Mouse (Mus musculus): ENCODE results near the gene Pdxdc1. TPM values are rescaled to one million over a fixed set of nuclear protein-coding genes. Genes with fewer than 3 reads are reported as not detected.

The Pdxdc1 gene
- polyA plus RNA-seq, 1 experiment from 2014 or later = 79.4 TPM

GRCm38 (mm10) chr16:13840056-13840455 is 62.9 kb downstream of the Pdxdc1 start:
- no peak overlapping the region for H3K4me3 ChIP-seq (ENCODE audit: low read depth, low read length)
- WGBS = 93% methylated on average over 7 of the region's 7 CpGs
- DNase-seq (ENCODE audit: low spot score) = no peak
- no peaks in the 10 kb centered on the region for H3K4me1 ChIP-seq (ENCODE audit: control insufficient read depth, insufficient read depth, low read length)
- H3K27me3 ChIP-seq (ENCODE audit: control insufficient read depth, insufficient read depth, low read length) = no peaks in the 10 kb centered on the region
- no peak overlapping the region for H3K9ac ChIP-seq (ENCODE audit: low read length)
- no peak overlapping the region for H3K4me2 ChIP-seq (ENCODE audit: low read depth)
- no peaks in the 10 kb centered on the region for H3K9me3 ChIP-seq (ENCODE audit: control insufficient read depth, low read length)
- no peak overlapping the region for H3K27ac ChIP-seq (ENCODE audit: low read depth, low read length)
- H3K36me3 ChIP-seq (ENCODE audit: control insufficient read depth, insufficient read depth, low read length) = peaks cover 12% of the 10 kb centered on the region
- no peak for ATAC-seq (ENCODE audit: insufficient read depth, low FRiP score, low TSS enrichment)

GRCm38 (mm10) chr16:13834382-13834781 is 68.5 kb downstream of the Pdxdc1 start:
- 94% methylated on average over 5 of the region's 5 CpGs for WGBS
- ATAC-seq (ENCODE audit: insufficient read depth, low FRiP score, low TSS enrichment) (no peak), DNase-seq (ENCODE audit: low spot score) (no peak)
- no peaks in the 10 kb centered on the region for H3K4me1 ChIP-seq (ENCODE audit: control insufficient read depth, insufficient read depth, low read length)
- H3K36me3 ChIP-seq (ENCODE audit: control insufficient read depth, insufficient read depth, low read length) = peaks cover 10% of the 10 kb centered on the region
- no peak overlapping the region for H3K27ac ChIP-seq (ENCODE audit: low read depth, low read length)
- H3K27me3 ChIP-seq (ENCODE audit: control insufficient read depth, insufficient read depth, low read length) = no peaks in the 10 kb centered on the region
- H3K4me3 ChIP-seq (ENCODE audit: low read depth, low read length) = no peak overlapping the region
- no peak overlapping the region for H3K9ac ChIP-seq (ENCODE audit: low read length)
- H3K9me3 ChIP-seq (ENCODE audit: control insufficient read depth, low read length) = no peaks in the 10 kb centered on the region
- no peak overlapping the region for H3K4me2 ChIP-seq (ENCODE audit: low read depth)

GRCm38 (mm10) chr16:13831606-13832005 is 71.3 kb downstream of the Pdxdc1 start:
- H3K36me3 ChIP-seq (ENCODE audit: control insufficient read depth, insufficient read depth, low read length) = peaks cover 6% of the 10 kb centered on the region
- WGBS = 86% methylated on average over 5 of the region's 5 CpGs

GRCm38 (mm10) chr16:13830444-13830843 is 72.5 kb downstream of the Pdxdc1 start:
- no peaks in the 10 kb centered on the region for H3K4me1 ChIP-seq (ENCODE audit: control insufficient read depth, insufficient read depth, low read length)
- ATAC-seq (ENCODE audit: insufficient read depth, low FRiP score, low TSS enrichment) = no peak
- peaks cover 3% of the 10 kb centered on the region for H3K36me3 ChIP-seq (ENCODE audit: control insufficient read depth, insufficient read depth, low read length)
- H3K9me3 ChIP-seq (ENCODE audit: control insufficient read depth, low read length) = no peaks in the 10 kb centered on the region
- WGBS = 86% methylated on average over 10 of the region's 10 CpGs
- no peak overlapping the region for H3K27ac ChIP-seq (ENCODE audit: low read depth, low read length)
- no peak overlapping the region for H3K4me3 ChIP-seq (ENCODE audit: low read depth, low read length)
- no peak overlapping the region for H3K9ac ChIP-seq (ENCODE audit: low read length)
- DNase-seq (ENCODE audit: low spot score) = no peak
- no peak overlapping the region for H3K4me2 ChIP-seq (ENCODE audit: low read depth)
- no peaks in the 10 kb centered on the region for H3K27me3 ChIP-seq (ENCODE audit: control insufficient read depth, insufficient read depth, low read length)

More at GRCm38 (mm10) chr16:13831606-13832005, 71.3 kb downstream of the Pdxdc1 start:
- Histone ChIP-seq H3K4me2 (ENCODE audit: low read depth) (no peak overlapping the region), H3K4me1 (ENCODE audit: control insufficient read depth, insufficient read depth, low read length) (no peaks in the 10 kb centered on the region), H3K27ac (ENCODE audit: low read depth, low read length) (no peak overlapping the region), H3K27me3 (ENCODE audit: control insufficient read depth, insufficient read depth, low read length) (no peaks in the 10 kb centered on the region), H3K9ac (ENCODE audit: low read length) (no peak overlapping the region), H3K4me3 (ENCODE audit: low read depth, low read length) (no peak overlapping the region), H3K9me3 (ENCODE audit: control insufficient read depth, low read length) (no peaks in the 10 kb centered on the region)
- DNase-seq (ENCODE audit: low spot score) (no peak), ATAC-seq (ENCODE audit: insufficient read depth, low FRiP score, low TSS enrichment) (no peak)

GRCm38 (mm10) chr16:13826511-13826910 is 76.4 kb downstream of the Pdxdc1 start:
- no peak overlapping the region for H3K4me3 ChIP-seq (ENCODE audit: low read depth, low read length)
- 87% methylated on average over 4 of the region's 4 CpGs for WGBS
- H3K27me3 ChIP-seq (ENCODE audit: control insufficient read depth, insufficient read depth, low read length) = no peaks in the 10 kb centered on the region
- DNase-seq (ENCODE audit: low spot score) = no peak
- no peak overlapping the region for H3K27ac ChIP-seq (ENCODE audit: low read depth, low read length)
- ATAC-seq (ENCODE audit: insufficient read depth, low FRiP score, low TSS enrichment) = no peak
- no peaks in the 10 kb centered on the region for H3K9me3 ChIP-seq (ENCODE audit: control insufficient read depth, low read length)
- no peaks in the 10 kb centered on the region; the same call in none of the 2 replicates for H3K36me3 ChIP-seq (ENCODE audit: control insufficient read depth, insufficient read depth, low read length)
- H3K4me2 ChIP-seq (ENCODE audit: low read depth) = no peak overlapping the region
- no peak overlapping the region for H3K9ac ChIP-seq (ENCODE audit: low read length)
- no peaks in the 10 kb centered on the region for H3K4me1 ChIP-seq (ENCODE audit: control insufficient read depth, insufficient read depth, low read length)

GRCm38 (mm10) chr16:13825781-13826490 is 77.0 kb downstream of the Pdxdc1 start:
- 85% methylated on average over 7 of the region's 7 CpGs for WGBS
- no peaks in the 10 kb centered on the region for H3K4me1 ChIP-seq (ENCODE audit: control insufficient read depth, insufficient read depth, low read length)
- no peaks in the 10 kb centered on the region for H3K27me3 ChIP-seq (ENCODE audit: control insufficient read depth, insufficient read depth, low read length)
- ATAC-seq (ENCODE audit: insufficient read depth, low FRiP score, low TSS enrichment) (no peak), DNase-seq (ENCODE audit: low spot score) (no peak)
- H3K4me3 ChIP-seq (ENCODE audit: low read depth, low read length) = no peak overlapping the region
- no peaks in the 10 kb centered on the region; the same call in 1 of the 2 replicates for H3K36me3 ChIP-seq (ENCODE audit: control insufficient read depth, insufficient read depth, low read length)
- no peak overlapping the region for H3K9ac ChIP-seq (ENCODE audit: low read length)
- H3K4me2 ChIP-seq (ENCODE audit: low read depth) = no peak overlapping the region
- H3K27ac ChIP-seq (ENCODE audit: low read depth, low read length) = no peak overlapping the region
- H3K9me3 ChIP-seq (ENCODE audit: control insufficient read depth, low read length) = no peaks in the 10 kb centered on the region

- no peak for ATAC-seq (ENCODE audit: insufficient read depth, low FRiP score, low TSS enrichment)
- WGBS = 94% methylated on average over 5 of the region's 5 CpGs
These were observed 82.2 kb downstream of the Pdxdc1 start for GRCm38 (mm10) chr16:13820771-13821170.

GRCm38 (mm10) chr16:13819806-13820500 is 83.0 kb downstream of the Pdxdc1 start:
- Histone ChIP-seq H3K4me2 (ENCODE audit: low read depth) (peak overlapping the region; percentile 77), H3K36me3 (ENCODE audit: control insufficient read depth, insufficient read depth, low read length) (no peaks in the 10 kb centered on the region), H3K27me3 (ENCODE audit: control insufficient read depth, insufficient read depth, low read length) (no peaks in the 10 kb centered on the region), H3K4me3 (ENCODE audit: low read depth, low read length) (peak overlapping the region; percentile 75), H3K9me3 (ENCODE audit: control insufficient read depth, low read length) (no peaks in the 10 kb centered on the region), H3K27ac (ENCODE audit: low read depth, low read length) (no peak overlapping the region), H3K4me1 (ENCODE audit: control insufficient read depth, insufficient read depth, low read length) (no peaks in the 10 kb centered on the region), H3K9ac (ENCODE audit: low read length) (peak overlapping the region; percentile 81)
- ATAC-seq (ENCODE audit: insufficient read depth, low FRiP score, low TSS enrichment) (no peak), DNase-seq (ENCODE audit: low spot score) (peak; percentile 32)
- whole genome bisulfite sequencing = 46% methylated on average over 12 of the region's 12 CpGs

More at GRCm38 (mm10) chr16:13820771-13821170, 82.2 kb downstream of the Pdxdc1 start:
- H3K27ac ChIP-seq (ENCODE audit: low read depth, low read length) = no peak overlapping the region
- DNase-seq (ENCODE audit: low spot score) = no peak
- no peak overlapping the region for H3K4me2 ChIP-seq (ENCODE audit: low read depth)
- H3K27me3 ChIP-seq (ENCODE audit: control insufficient read depth, insufficient read depth, low read length) = no peaks in the 10 kb centered on the region
- no peaks in the 10 kb centered on the region for H3K9me3 ChIP-seq (ENCODE audit: control insufficient read depth, low read length)
- H3K9ac ChIP-seq (ENCODE audit: low read length) = no peak overlapping the region
- H3K36me3 ChIP-seq (ENCODE audit: control insufficient read depth, insufficient read depth, low read length) = no peaks in the 10 kb centered on the region
- H3K4me1 ChIP-seq (ENCODE audit: control insufficient read depth, insufficient read depth, low read length) = no peaks in the 10 kb centered on the region
- no peak overlapping the region for H3K4me3 ChIP-seq (ENCODE audit: low read depth, low read length)

GRCm38 (mm10) chr16:13819394-13819743 is 83.6 kb downstream of the Pdxdc1 start:
- Histone ChIP-seq H3K27me3 (ENCODE audit: control insufficient read depth, insufficient read depth, low read length) (no peaks in the 10 kb centered on the region), H3K4me1 (ENCODE audit: control insufficient read depth, insufficient read depth, low read length) (no peaks in the 10 kb centered on the region), H3K4me3 (ENCODE audit: low read depth, low read length) (peak overlapping the region; percentile 75), H3K36me3 (ENCODE audit: control insufficient read depth, insufficient read depth, low read length) (no peaks in the 10 kb centered on the region), H3K9ac (ENCODE audit: low read length) (peak overlapping the region; percentile 81), H3K4me2 (ENCODE audit: low read depth) (peak overlapping the region; percentile 77), H3K9me3 (ENCODE audit: control insufficient read depth, low read length) (no peaks in the 10 kb centered on the region), H3K27ac (ENCODE audit: low read depth, low read length) (peak overlapping the region; percentile 90)
- no peak for DNase-seq (ENCODE audit: low spot score)
- ATAC-seq (ENCODE audit: insufficient read depth, low FRiP score, low TSS enrichment) = peak; percentile 56
- WGBS = 0% methylated on average over 36 of the region's 36 CpGs
